Mouse (Mus musculus) c-Kit-positive CD71-negative TER-119-negative erythroid progenitor cells, embryonic 14.5 days (primary cell): ENCODE data around the gene March1.

Source experiments
- DNase-seq: peaks from one replicate; pipeline ENCODE4 v3.0.0-alpha.2; 2013; ENCODE audit warnings: low read depth

The March1 gene

DNA sequence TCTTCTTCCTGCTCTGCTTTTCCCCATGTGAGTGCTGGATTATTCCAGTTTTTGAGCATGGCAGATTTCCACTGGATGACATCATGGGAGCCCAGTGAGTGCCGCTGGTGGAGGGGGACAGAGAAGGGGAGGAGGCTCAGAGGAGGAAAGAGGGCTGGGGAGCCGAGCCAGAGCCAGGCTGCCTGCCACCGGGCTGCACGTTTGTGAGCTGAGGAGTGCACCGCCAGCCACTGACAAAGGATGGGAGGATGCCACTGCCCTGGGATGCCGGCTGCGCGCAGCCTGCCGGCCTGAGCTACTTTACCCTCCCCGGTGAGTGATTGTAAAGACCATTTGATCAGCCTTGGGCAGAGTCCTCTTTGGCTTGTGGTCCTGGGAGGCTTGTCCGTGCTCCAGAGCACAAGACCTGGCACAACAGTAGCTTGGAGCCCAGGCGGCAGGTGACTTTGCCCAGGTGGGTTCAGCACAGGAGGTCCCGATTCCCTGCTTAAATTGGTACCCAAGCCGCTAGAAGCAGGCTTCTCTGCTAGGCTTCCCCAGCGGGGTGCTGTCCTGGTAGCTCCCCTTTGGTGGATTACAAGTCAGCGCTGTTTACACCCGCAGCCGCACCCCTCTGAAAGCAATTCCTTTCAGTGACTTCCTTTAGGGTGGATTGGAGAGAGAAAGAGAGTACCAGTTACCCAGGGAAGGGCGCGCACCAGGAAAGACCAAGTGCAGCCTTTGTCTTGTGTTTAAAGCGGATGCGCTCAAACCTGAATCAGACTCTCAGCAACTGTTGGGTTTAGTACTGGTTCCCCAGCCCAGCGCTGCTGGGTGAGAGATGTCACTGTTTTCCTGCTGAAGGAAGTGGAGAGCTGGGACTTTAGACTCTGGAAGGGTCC lies at the start of gene March1:
March1 (plus strand) TSS at position 30 of the 881 bp plus-strand sequence.
- no peak for DNase-seq

DNA sequence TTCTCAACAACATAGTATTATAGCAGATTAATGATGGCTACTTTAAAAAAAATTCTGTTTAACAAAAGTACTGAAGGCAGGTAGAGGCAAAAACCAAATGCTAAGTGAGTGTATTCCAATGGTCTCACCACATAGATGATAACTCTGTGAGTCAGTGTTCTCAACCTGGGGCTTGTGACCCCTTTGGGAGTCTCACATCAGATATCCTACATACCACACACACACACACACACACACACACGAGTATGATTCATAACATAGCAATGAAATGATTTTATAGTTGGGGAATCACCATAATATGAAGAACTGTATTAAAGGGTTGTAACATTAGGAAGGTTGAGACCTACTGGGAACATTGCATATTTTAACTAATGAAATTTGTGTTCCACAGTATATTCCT lies 30.8 kb upstream of the March1 start:
- DNase-seq, result no peak

DNA sequence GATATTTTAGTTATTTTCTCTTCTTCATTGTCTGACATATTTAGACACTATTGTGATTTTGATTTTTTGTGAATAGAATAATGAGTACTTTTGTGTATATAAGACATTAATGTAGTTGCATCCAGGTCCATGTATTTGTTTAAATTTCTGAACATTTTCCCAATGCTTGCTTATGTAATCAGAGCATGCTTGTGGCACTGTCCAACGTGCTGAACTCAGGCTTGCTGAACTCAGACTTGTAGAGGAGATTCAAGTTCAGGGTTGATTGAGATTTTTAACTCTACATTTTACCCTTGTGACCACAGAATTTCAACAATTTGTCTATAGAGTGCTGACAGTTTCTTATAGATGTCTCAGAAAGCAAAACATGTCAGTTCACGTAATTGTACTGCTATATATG lies 14.5 kb upstream of the March1 start:
- no peak for DNase-seq

DNA sequence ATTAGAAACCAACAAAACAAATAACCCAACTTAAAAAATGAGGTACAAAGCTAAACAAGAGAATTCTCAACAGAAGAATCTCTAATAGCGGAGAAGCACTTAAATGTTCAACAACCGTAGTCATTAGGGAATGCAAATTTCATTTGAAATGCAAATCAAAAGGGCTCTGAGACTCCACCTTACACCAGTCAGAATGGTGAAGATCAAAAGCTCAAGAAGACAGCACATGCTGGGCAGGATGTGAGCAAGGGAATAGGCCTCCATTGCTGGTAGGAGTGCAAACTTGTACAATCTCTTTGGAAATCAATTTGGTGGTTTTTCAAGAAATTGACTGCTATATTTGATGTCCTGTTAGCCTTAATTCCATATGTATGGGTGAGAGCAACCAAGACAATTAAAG lies 8.2 kb upstream of the March1 start:
- DNase-seq, result no peak

DNA sequence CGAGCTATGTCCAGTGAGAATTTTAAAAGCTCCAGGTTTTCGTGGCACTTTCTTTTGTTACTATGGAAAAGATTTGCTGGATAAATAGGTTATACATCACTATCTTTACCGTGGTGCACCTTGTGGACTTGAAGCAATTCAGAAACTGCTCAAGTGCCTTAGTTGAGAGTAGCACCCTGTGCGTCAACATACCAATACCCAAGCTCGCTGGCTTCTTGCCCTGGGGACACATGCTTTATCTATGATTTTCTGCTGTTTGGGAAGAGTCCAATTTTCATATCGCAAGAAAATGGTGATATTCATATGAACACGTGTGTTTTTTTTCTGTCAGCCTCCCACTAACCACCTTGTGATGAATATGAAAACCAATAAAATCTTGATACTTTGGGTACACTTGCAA lies 1.3 kb downstream of the March1 start:
- DNase-seq, result no peak

DNA sequence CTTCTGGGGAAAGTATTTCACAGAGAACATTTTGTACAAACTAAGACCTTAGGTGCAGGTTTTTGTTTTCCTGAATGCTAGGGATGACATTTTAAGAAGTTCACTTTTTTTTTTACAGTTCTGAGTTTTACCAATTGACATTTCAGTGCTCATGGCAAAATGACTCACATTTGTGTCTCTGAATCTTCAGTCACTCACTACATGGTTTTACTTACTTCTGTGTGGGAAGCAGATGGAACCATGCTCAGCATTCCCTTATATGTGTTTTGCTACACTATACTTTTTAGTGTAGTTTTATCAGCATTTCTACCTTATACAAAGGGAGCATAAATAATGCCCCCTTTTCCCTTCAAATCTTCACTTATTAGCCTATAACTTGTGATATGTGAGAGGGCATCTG lies 27.2 kb downstream of the March1 start:
- DNase-seq, result no peak

DNA sequence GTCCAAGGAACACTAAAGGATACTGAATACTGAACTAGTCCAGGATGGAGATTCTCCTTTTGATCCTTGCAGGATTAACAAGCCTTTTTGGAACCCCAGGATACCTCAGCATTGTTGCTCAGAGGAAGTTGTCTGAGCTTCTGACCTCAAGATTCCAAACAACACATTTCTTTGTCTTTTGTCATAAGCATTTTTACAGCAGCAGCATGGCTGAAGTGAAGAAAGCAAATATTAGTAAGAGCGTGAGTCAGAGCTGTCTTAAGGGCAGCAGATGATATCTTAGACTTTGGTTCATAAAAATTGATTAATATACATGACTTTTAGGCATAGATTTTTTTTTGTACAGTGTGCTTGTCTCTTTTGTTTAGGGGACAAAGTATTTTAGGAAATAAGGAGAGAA lies 27.8 kb downstream of the March1 start:
- DNase-seq, result no peak

DNA sequence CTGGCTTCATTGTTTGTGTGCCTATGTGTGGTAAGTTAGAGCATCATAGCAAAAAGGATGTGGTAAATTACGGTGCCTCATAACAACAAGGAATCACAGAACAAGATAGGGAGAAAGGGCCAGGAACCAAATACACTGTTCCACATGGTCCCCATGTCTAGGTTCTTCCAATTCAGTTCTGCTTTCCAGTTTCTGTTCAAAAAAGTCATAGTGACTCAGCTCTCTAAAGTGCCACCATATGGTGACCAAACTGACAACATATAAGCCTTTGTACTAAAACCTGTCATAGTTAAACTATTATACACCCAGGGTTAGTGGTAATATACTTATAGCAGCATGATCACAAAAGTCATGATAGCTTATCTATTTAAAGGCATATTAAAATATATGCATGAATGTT lies 28.2 kb downstream of the March1 start:
- no peak for DNase-seq

DNA sequence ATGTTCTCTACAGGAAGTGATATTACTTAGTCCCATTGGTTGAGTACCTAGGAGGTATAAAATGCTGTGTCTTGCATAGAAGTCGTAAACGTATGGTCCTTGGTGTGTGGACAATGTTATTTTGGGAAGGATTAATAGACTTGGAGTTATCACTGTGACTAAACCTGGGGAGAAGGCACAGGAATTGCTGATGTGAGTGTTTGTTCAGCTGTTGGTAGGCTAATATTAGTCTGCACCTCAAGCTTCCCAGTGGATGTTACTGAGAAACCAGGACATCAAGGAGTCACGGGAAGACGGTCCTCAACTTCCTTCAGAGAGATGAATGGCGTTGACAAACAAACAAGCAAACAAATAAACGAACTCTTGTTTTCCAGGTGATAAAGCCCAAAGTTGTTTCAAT lies 38.2 kb downstream of the March1 start:
- no peak for DNase-seq

DNA sequence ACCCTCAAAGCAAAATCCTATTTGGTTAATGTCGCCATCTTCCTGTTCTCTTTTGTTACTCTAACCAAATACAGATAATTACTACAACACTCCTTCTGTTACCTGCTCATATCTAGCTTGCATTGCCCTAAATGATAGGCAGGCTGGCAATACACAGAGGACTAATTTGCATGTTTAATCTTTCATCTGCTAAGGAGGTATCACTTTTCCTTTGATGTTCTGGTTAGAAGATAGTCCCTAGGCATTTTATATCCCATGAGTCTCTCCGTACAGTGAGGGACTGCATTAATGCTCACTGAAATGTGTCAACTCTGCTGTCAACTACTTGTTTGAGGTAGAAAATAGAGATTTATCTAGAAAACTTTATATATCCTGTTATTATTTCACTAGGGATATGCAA lies 44.2 kb downstream of the March1 start:
- DNase-seq, result no peak

DNA sequence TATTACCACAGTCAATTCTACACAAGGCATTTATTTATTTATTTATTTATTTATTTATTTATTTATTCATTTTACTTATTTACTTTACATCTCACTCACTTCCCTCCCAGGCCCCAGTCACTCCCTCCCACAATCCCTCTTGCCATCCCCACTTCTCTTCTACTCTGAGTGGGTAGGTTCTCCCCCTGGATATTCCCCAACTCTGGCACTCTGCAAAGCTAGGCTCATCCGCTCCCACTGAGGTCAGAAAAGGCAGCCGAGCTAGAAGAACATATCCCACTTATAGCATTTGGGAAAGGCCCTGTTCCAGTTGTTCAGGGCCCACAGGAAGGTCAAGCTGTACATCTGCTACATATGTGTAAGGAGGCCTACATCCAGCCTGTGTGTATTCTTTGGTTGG lies 48.1 kb downstream of the March1 start:
- DNase-seq, result no peak

DNA sequence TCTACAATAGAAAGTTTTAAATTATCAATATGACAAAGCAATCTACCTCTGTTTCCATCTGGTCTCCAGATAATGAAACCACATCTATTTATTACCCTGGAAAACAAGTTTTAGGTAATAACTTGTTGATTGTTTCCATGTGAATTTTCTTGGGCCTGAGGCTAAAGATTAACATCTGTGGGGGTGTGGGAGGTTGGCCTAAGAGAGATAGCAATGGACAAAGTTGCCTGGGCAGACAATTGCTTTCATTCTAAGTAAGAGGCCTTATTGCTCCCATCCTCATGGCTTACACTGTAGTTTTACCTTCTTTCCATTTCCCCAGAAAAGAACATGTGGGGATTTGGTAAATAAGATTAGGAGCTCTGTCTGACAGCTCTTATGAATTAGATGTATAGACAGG lies 125.4 kb downstream of the March1 start:
- no peak for DNase-seq

DNA sequence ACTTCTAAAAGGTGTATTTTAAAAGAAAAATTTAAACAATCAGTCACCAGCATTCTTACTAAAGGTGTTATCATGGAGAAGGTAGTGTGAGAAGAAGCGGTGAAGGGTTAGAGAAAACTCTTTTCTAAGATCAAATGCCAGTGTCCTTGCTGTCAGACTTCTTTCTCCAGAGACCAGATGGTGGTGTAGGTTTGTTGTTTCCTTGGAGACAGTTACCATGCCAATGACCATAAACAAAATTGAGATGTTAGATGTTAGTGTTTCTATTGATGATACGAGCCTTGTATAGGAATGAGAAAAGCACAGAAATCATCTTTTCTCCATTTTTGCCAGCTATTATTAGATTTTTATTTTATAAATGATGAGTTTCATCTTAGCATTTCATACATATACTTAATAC lies 158.1 kb downstream of the March1 start:
- no peak for DNase-seq

DNA sequence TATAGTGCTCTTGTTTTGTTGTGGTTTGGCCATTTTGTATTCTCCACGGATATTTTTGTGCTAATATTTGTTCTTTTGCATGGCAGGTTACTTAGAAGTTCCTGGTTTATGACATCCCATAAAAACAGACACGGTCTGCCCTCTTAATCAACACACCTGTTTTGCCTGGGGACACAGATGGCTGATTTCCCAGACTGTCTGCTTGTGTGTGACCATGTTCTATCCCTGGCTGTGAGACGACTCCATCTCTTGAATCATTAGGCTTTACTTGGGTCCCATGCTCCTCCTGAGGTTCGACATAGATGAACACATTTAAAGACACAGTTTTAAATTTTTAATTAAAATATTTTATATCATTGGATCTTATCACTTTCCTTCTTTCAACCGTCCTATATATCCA lies 163.5 kb downstream of the March1 start:
- no peak for DNase-seq

DNA sequence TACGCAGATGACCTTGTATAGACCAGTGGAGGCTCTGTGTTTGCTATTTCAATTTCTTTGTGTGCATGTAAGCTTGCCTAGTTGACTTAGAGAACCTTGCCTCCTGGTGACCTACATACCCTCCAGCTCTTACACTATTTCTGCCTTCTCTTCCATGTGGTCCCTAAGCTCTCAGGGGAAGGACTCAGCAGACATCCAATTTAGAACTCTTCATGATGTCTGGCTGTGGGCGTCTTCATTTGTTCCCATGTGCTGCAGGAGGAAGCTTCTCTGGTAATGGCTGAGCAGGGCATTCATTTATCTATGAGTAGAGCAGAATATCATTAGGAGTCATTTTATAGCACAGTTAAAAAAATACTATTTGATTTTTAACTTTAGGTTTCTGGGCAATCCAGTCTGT lies 195.3 kb downstream of the March1 start:
- no peak for DNase-seq

DNA sequence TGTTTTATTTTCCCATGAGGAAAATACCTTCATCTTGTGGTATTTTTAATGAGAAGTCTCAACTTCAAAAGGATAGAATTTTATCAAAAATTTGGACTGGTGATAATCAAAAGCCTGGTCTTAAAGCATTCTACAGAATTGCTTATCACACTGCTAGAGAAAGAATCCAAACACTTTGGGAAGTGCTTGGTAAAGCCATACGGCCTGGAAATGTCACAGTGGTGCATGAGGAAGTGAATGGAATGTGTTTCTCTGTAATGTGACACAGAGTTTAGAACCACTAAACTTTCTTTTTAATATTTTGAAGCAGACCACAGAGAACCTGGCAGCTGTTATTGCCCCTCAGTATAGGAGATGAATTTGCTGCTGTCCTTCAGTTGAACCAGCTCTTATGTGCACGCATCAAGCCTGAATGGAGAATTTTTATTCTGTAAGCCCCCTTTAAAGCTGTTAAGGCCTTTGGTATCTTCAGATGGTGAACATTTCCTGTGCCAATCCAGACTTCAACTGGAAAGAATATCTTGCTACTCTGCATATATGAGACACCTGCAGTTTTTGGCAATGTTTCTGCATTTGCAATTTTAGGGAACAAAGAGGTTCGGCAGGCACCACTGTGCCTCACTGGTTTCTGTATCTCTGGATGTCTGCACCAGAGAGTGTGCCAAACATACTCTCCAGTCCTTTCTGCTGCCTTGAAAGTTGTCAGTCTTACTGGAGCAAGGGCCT lies 304.8 kb downstream of the March1 start:
- no peak for DNase-seq

DNA sequence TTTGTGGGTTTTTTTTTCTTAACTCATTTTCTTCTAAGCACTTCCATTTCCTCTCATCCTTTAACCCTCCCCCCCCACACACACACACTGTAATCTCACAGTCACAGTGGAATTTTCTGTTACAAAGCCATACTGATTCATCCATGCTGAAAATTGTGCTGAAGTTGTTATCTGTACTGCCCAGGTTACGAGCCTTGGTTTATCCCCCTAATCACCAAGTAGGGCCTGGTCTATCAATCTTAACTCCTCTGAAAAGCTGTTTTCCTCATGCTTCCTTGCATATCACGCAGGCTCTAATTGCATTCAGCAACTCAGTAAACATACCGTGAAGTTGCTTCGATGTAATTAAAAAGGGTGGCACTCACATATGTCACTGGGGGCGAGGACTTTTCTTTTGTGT lies 339.2 kb downstream of the March1 start:
- no peak for DNase-seq

DNA sequence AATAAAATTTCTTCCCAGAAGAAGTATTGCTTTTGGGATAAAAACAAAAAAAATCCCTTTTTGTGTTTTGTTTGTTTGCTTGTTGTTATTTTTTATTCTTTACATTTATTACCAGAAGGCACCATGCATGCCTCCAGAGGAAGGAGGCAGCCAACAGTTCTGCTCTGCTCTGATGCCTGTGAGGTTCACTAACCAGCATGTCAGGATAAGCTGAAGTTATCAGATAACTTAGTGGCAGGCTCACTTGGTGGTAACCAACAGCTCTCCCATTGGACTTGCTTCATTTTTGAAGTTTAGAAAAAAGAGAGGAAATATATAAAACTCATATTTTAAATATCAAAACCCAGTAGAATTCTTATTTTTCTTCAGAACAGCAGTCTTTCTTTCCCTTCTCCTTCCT lies 339.8 kb downstream of the March1 start:
- no peak for DNase-seq

DNA sequence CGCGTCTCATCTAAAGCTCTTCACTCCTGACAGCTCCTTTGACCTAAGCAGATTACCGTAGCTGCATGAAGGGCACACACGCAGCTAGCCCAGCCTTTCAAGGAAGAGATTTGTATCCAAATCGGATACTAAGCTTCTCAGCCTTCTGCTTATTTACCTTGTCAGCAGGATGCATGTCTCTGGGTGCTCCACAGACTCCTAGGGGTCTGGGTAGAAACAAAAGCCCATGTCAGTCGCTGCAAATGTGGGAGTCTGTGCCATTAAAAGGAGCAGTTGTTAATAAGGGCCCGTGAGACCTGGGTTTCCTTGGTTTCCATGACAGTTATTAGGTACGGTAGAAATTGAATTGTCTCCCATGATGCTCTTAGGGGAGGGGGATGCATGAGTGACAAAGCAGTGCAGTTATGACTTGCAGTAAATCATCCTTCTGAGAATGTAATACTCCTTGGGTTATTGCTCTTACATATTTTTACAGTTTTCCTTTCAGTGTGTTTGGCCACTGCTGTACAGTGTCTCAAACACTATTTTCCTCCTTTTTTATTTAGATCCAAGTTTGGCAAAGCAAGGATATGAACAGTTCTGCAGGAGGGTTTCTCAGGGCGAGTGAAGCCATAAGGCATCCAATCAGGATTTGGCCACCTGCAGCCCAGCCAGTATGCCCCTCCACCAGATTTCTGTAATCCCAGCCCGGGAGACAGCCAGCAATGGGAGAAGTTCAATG lies 349.0 kb downstream of the March1 start:
- DNase-seq, result no peak

DNA sequence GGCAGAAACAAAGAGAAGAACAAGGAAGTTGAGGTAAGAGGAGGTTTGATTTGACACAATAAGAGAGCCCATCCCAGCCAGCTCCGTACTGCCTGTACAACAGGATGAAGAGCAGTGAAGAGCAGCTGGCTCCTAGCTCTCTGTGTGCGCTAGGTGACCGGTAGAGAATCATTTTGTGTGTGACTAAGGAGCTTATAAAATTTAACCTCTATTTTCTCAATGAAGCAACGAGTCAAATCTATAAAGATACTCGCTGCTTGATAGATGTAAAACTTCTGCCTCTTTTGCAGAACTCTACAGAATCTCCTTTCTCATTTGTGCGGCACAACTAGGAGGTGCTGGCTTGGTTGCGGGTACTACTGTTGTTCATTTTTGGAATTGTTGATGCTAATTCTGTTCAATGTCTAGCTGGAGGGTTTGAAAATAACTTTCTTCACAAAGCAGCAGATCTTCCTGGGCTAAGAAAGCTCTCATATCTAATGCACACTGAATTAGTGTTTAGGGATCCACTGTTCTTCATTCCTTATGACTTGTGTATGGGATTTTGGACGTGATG lies 349.6 kb downstream of the March1 start:
- no peak for DNase-seq

DNA sequence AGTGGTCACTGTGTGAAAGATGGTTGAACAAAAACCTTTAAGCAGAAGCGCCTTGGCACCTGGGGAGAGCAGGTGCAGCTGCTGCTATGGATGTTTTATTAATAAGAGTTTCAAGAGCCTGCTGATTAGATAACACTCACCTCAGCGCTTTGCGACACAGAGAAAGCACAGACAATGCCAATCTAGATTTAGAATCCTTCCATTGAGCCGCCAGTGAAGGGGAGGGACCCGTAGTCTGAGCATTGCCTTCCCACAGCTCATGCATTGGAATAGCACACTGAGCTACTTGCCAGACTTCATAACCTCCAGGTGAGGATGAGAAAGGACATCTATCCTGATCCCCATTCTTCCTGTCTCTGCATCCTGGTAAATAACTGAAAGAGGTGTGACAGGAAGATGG lies 359.2 kb downstream of the March1 start:
- DNase-seq, result no peak

DNA sequence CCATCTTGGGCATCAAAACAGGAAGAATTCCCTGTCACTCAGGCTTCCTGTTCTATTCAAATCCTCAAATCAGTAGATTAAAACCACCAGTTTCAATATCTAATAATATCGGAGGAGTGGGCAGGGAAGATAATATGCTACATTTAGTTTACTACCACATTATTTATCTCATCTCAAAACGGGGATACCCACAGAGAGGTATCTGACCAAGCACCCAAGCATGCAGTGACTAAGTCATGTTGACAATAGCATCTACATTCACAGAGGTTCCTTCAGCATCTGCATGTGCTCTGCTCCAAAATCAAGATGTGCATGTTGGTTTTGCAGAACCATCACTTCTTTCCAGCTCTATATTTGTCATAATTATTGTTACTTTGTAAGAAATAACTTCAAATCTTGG lies 364.3 kb downstream of the March1 start:
- no peak for DNase-seq

DNA sequence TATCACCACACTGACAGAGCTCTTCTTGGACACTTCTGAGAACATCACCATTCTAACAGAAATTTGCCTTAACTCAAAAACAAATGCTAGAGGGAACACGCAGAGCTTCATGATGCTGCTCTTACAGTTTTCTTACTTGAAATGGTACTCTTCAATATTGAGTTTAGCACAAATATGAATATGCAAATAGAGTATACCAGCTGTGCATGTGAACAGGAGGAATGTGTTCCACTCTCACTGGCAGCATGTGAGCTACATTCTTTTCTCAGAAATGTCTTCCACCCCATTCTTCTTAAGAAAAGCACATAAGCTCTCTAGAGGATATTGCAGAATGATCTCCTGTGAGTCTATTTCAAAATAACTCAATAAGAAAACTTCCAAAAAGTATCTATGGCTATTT lies 370.0 kb downstream of the March1 start:
- DNase-seq, result no peak
